ENCODE assay signal across 19 mouse cellular contexts in the genomic region with DNA sequence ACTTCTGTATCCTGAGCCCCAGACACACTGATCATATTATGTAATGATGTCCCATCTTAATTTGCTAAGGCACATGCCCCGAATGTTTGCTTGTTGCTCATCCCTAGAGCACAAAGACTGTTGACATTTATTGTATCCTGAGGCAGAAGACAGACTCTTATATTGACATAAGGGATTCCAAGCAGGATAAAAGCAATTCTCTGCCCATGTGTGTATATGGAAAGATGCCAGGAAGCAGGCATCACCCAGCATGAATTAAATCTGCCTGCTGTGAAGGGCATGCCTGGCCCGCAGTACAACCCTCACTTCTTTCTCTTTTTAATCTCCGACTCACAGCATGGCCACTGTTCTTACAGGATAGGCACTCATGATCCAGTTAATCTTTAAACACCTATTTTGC.
DNase-seq lines count a peak whose midpoint lies in the region; ATAC-seq lines count a peak whose summit lies in the region.
"Had no signal": no experiment of that assay in that cellular context is flagged by ENCODE, and none has a peak within 500 bp of the region (broad histone marks: within the 10 kb centered on the region; RNA-seq: fewer than 3 reads in every experiment).

No protein-coding gene starts in this region.

- H3K36me3 ChIP-seq in hindbrain, embryonic 13.5 days, result no peaks in the 10 kb centered on the region
- H3K36me3 ChIP-seq in hindbrain, embryonic 10.5 days, result no peaks in the 10 kb centered on the region
- H3K36me3 ChIP-seq: G1E; kidney, embryonic 15.5 days; limb, embryonic 13.5 days; liver, embryonic 15.5 days had no signal

- no peaks in the 10 kb centered on the region for H3K9me3 ChIP-seq in hindbrain, embryonic 13.5 days
- H3K9me3 ChIP-seq in hindbrain, embryonic 10.5 days, result no peaks in the 10 kb centered on the region
- H3K9me3 ChIP-seq: G1E; kidney, embryonic 15.5 days; limb, embryonic 13.5 days; liver, embryonic 15.5 days had no signal

- H3K27me3 ChIP-seq in hindbrain, embryonic 13.5 days, result no peaks in the 10 kb centered on the region
- no peaks in the 10 kb centered on the region for H3K27me3 ChIP-seq in hindbrain, embryonic 10.5 days (ENCODE audit: insufficient read depth, poor library complexity, severe bottlenecking)
- H3K27me3 ChIP-seq: kidney, embryonic 15.5 days; limb, embryonic 13.5 days; liver, embryonic 15.5 days had no signal

- H3K9ac ChIP-seq in hindbrain, embryonic 13.5 days, result no peak overlapping the region
- H3K9ac ChIP-seq: kidney, embryonic 15.5 days; limb, embryonic 13.5 days; liver, embryonic 15.5 days had no signal

- H3K4me2 ChIP-seq in hindbrain, embryonic 13.5 days, result no peak overlapping the region
- H3K4me2 ChIP-seq: kidney, embryonic 15.5 days; limb, embryonic 13.5 days; liver, embryonic 15.5 days had no signal

- no peak overlapping the region for H3K4me3 ChIP-seq in hindbrain, embryonic 13.5 days
- H3K4me3 ChIP-seq in hindbrain, embryonic 10.5 days, result no peak overlapping the region
- H3K4me3 ChIP-seq: gastrocnemius, adult 2 months; kidney, embryonic 15.5 days; left cerebral cortex, adult 2 months; limb, embryonic 13.5 days; liver, embryonic 15.5 days had no signal

- no peak for DNase-seq in hindbrain, embryonic 10.5 days (ENCODE audit: low spot score)
- peak; percentile 38 for DNase-seq in Muller cell, postnatal 12 days (ENCODE audit: inconsistent ontology term)
- DNase-seq in brain, adult 2 months (ENCODE audit: low read depth, low spot score), result peak; percentile 76
- peak; percentile 66 to 67 for DNase-seq in cerebellum, postnatal 25 days
- no peak for DNase-seq in lung, postnatal 36 days
- DNase-seq in gastrocnemius, postnatal 4 days (ENCODE audit: low spot score in 2 of 2), result no peak
- DNase-seq: adrenal gland, postnatal 14 days; gastrocnemius, adult 2 months; lung, postnatal 10 days; right cerebral cortex, adult 18-20 months; spleen, adult 18-20 months; thymus, postnatal 25 days had no signal

- peaks cover 12% of the 10 kb centered on the region for H3K4me1 ChIP-seq in hindbrain, embryonic 13.5 days (replicated peaks)
- H3K4me1 ChIP-seq in hindbrain, embryonic 10.5 days (replicated peaks), result 0 out of 2 replicates have a peak, but pooled peaks cover 9% of the 10 kb centered on the region
- H3K4me1 ChIP-seq: kidney, embryonic 15.5 days; limb, embryonic 13.5 days; liver, embryonic 15.5 days had no signal

- WGBS in hindbrain, embryonic 13.5 days, result 30% methylated on average over 3 of the region's 3 CpGs
- 65% methylated on average over 3 of the region's 3 CpGs for WGBS in hindbrain, embryonic 10.5 days

- peak; percentile 49; the same call in 1 of the 2 replicates for ATAC-seq in hindbrain, embryonic 13.5 days (ENCODE audit: low FRiP score)
- ATAC-seq in erythroid progenitor cell, adult 5-6 weeks (replicated peaks; ENCODE audit: low FRiP score, poor library complexity, severe bottlenecking), result no peak

- H3K27ac ChIP-seq in hindbrain, embryonic 13.5 days, result no peak overlapping the region
- no peak overlapping the region for H3K27ac ChIP-seq in hindbrain, embryonic 10.5 days
- H3K27ac ChIP-seq: gastrocnemius, adult 2 months; kidney, embryonic 15.5 days; left cerebral cortex, adult 2 months; limb, embryonic 13.5 days; liver, embryonic 15.5 days had no signal

Comparison
In these comparisons a context has a peak if more than half of its experiments do, and no peak if none do; other contexts are left out.
1. DNase-seq: peak in Muller cell, postnatal 12 days (single experiment), brain, adult 2 months (single experiment) and cerebellum, postnatal 25 days (2 of 2); none in hindbrain, embryonic 10.5 days (single experiment), lung, postnatal 36 days (single experiment) and gastrocnemius, postnatal 4 days (0 of 2).